Mouse (Mus musculus): ENCODE measurements around the gene L1td1. TPM values are rescaled to one million over a fixed set of nuclear protein-coding genes. Genes with fewer than 3 reads are reported as not detected.

L1td1 gene
- not detected in 2 replicates for polyA plus RNA-seq (2015; fragmentation: Nextera tagmentation; extraction: Ambion mirVana)

DNA sequence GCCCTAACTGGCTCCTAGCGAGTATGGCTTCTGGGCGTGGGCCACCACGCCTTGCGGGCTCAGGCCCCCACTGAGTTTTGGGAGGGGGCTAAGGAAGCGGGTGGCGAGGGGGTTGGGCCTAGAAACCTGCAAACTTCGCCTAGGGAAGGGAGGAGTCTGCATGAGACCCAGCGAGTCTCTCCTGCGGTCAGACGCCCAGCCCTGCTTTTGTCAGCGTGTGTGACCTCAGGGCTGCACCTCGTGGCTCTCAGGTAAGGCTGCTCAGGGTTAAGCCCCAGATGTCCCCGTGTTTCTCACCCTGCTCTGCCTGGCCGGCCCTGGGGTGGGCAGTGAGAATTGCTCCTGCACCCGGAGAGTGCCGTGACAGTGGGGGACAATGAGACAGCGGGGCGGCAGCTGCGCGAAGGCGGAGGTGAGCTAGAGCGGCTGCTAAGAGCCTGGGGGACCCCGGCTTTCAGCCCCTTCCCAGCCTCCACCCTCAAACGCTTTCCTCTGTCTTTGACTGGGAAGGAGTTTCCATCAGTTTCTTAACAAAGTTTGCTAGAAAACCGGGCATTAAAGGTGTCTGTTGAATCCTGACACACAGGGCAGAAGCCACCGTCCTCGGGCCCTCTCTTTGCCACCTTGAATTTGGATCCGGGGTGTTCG lies at the start of gene L1td1:
Gene L1td1, plus strand, starts transcription at position 145 of the 648 bp plus-strand sequence.

Other genes starting within 250 kb of the L1td1 start
- 0.40 TPM in 2 replicates for gene Kank4, start 90.8 kb downstream of the L1td1 start, polyA plus RNA-seq (2015; fragmentation: Nextera tagmentation; extraction: Ambion mirVana)
- gene I0C0044D17Rik, start 97.1 kb downstream of the L1td1 start, polyA plus RNA-seq (2015; fragmentation: Nextera tagmentation; extraction: Ambion mirVana) = not detected in 2 replicates
- 26.2 and 31.8 TPM in 2 replicates for gene Usp1, start 197.1 kb downstream of the L1td1 start, polyA plus RNA-seq (2015; fragmentation: Nextera tagmentation; extraction: Ambion mirVana)

Data from skeletal muscle tissue, postnatal 0 days (tissue).